Mouse (Mus musculus): Measurements from ENCODE around the gene Atp2c2. TPM values are rescaled to one million over a fixed set of nuclear protein-coding genes. Genes with fewer than 3 reads are reported as not detected.

Atp2c2 gene
- 6.4 and 6.8 TPM in 2 replicates for polyA plus RNA-seq (2015; fragmentation: Nextera tagmentation; extraction: Ambion mirVana)

DNA sequence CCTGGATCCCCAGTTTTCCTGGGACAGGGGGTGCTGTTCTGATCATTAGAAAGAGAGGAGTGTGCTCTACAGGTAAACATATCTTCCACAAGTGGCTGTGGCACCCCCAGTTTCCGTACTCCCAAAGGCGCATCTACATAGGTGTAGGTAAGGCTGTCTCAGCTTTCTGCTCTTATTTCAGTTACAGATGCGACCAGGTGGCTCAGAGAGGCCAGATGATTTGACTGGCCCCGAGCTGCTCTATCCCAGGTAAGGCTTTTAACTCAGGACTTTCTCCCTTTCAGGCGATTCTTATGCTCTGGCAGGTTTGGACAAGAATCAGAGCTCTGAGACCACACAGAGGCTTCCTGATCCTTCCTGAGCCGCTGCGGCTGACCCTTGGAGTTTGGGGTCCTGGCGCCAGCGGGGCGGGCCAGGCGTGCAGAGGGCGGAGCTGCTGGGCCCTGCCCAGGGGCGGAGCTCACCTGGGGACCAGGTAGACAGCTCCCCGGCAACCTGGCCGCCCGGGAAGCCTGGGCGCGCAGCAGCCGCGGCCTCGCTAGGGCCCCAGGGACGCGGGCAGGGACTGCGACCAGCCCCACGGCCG, at the start of gene Atp2c2:
TSS of gene Atp2c2 (plus strand) at position 461 of the 586 bp plus-strand sequence.
- no peaks in the 10 kb centered on the region for H3K9me3 ChIP-seq (ENCODE audit: control insufficient read depth, low read length)
- peak; percentile 91 for ATAC-seq
- peaks cover 7% of the 10 kb centered on the region for H3K27me3 ChIP-seq (replicated peaks; ENCODE audit: control insufficient read depth, insufficient read depth, low read length)
- no peaks in the 10 kb centered on the region for H3K36me3 ChIP-seq (ENCODE audit: control insufficient read depth, insufficient read depth, low read length)
- peak within 1 kb of the TSS; percentile 42 for H3K4me3 ChIP-seq (ENCODE audit: low read length)
- H3K9ac ChIP-seq (ENCODE audit: low read depth, low read length) = peak within 1 kb of the TSS; percentile 53
- peaks cover 7% of the 10 kb centered on the region; the same call in 1 of the 2 replicates for H3K4me1 ChIP-seq (ENCODE audit: control insufficient read depth, insufficient read depth, low read length)
- H3K4me2 ChIP-seq (ENCODE audit: low read depth, low read length) = peak within 1 kb of the TSS; percentile 59
- 0 out of 2 replicates have a peak within 1 kb of the TSS, but pooled peaks have one; percentile 8 for H3K27ac ChIP-seq (ENCODE audit: low read length)
- WGBS = 6% methylated on average over 26 of the region's 26 CpGs

- Histone ChIP-seq H3K4me3 (ENCODE audit: low read length) (no peak overlapping the region), H3K4me2 (ENCODE audit: low read depth, low read length) (no peak overlapping the region), H3K4me1 (ENCODE audit: control insufficient read depth, insufficient read depth, low read length) (no peaks in the 10 kb centered on the region; the same call in 1 of the 2 replicates), H3K9ac (ENCODE audit: low read depth, low read length) (no peak overlapping the region), H3K27me3 (replicated peaks; ENCODE audit: control insufficient read depth, insufficient read depth, low read length) (no peaks in the 10 kb centered on the region), H3K36me3 (ENCODE audit: control insufficient read depth, insufficient read depth, low read length) (no peaks in the 10 kb centered on the region), H3K27ac (ENCODE audit: low read length) (no peak overlapping the region), H3K9me3 (ENCODE audit: control insufficient read depth, low read length) (peaks cover 4% of the 10 kb centered on the region; the same call in 1 of the 2 replicates)
- peak; percentile 66 for ATAC-seq
- 44% methylated on average over 2 of the region's 2 CpGs for WGBS
These were observed 48.5 kb upstream of the Atp2c2 start for GRCm38 (mm10) chr8:119651324-119651723.

DNA sequence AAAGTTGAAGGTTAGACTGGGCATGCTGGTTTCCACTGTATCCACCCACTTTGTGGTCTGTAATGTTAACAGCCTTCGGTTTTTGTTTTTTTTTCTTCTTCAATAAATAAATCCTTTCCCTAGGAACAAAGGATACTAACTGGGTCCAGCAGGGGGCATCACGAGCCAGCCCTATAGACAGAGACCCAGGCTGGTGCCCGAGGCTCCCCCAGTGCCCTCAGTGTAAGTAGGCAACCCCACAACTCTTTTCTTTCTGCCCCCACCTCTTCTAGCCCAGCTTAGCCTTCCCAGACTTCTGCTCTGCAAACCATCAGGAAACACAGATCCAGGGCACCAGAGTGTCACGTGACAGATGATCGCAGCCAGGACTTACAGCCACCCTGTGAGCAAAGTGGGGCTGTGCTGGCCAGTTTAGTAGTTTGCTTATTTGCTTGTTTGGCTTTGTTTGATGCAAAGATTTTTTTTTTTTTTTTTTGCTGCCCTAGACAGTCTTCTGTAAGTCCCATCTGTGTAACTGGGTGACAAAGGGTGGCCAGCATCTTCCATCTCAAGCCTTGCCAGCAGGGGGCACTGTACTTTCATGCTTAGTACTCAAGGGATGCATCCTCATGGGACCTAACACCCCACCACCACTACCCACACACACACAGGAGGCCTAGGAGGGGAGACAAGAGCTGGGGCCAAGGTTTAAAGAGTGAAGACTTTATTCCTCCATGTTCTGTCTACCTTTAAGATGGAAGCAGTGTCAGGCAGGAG, 42.9 kb upstream of the Atp2c2 start:
- H3K36me3 ChIP-seq (ENCODE audit: control insufficient read depth, insufficient read depth, low read length) = no peaks in the 10 kb centered on the region
- H3K9ac ChIP-seq (ENCODE audit: low read depth, low read length) = no peak overlapping the region
- no peaks in the 10 kb centered on the region for H3K27me3 ChIP-seq (replicated peaks; ENCODE audit: control insufficient read depth, insufficient read depth, low read length)
- 37% methylated on average over 5 of the region's 5 CpGs for WGBS
- H3K4me1 ChIP-seq (ENCODE audit: control insufficient read depth, insufficient read depth, low read length) = peaks cover 13% of the 10 kb centered on the region
- H3K27ac ChIP-seq (ENCODE audit: low read length) = no peak overlapping the region
- H3K4me3 ChIP-seq (ENCODE audit: low read length) = no peak overlapping the region
- ATAC-seq = no peak
- no peaks in the 10 kb centered on the region for H3K9me3 ChIP-seq (ENCODE audit: control insufficient read depth, low read length)
- no peak overlapping the region for H3K4me2 ChIP-seq (ENCODE audit: low read depth, low read length)

DNA sequence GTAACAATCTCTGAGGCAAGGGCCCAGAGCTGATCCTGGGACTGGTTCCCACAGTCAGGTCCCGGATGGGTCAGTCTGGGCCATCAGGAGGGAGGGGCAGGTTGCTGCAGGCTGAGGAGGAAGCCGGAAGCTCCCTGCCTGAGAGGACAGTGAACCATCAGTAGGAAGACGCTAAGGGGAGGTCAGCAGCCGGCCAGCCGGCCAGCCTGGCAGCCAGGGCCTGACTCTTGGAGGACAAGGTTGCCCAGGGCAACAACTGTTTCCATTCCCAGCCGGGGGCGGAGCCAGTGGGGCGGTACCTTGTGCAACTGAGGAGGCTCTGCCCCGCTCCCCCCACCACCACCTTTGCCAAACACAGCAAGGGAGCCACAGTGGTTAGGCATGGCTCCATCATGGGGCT, 38.7 kb upstream of the Atp2c2 start:
- no peak overlapping the region for H3K4me2 ChIP-seq (ENCODE audit: low read depth, low read length)
- no peak overlapping the region for H3K4me3 ChIP-seq (ENCODE audit: low read length)
- H3K27ac ChIP-seq (ENCODE audit: low read length) = no peak overlapping the region
- WGBS = 11% methylated on average over 9 of the region's 9 CpGs
- no peaks in the 10 kb centered on the region for H3K27me3 ChIP-seq (replicated peaks; ENCODE audit: control insufficient read depth, insufficient read depth, low read length)
- H3K36me3 ChIP-seq (ENCODE audit: control insufficient read depth, insufficient read depth, low read length) = no peaks in the 10 kb centered on the region
- H3K9me3 ChIP-seq (ENCODE audit: control insufficient read depth, low read length) = no peaks in the 10 kb centered on the region
- ATAC-seq = peak; percentile 22; the same call in 1 of the 2 replicates
- H3K4me1 ChIP-seq (ENCODE audit: control insufficient read depth, insufficient read depth, low read length) = peaks cover 23% of the 10 kb centered on the region
- peak overlapping the region; percentile 33 for H3K9ac ChIP-seq (ENCODE audit: low read depth, low read length)

DNA sequence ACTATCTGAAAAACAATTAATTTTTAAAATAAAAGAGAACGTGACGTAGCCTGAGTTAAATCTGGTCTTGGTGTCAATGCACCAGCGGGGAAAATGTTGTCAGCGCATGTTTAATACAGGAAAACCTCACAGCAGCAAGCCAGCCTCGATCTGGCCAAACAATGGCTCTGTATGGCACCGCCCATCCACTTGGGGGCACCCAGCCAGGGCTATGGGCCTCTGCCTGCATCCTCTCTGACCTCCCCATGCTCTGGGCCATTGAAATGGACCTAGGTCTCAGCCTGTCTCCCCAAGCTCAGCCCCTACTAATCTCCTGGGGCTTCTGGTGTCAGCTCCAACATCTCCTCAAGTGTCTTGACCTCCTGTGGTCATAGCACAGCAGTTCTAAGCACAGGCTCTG, 37.9 kb upstream of the Atp2c2 start:
- WGBS = 83% methylated on average over 6 of the region's 6 CpGs
- no peak for ATAC-seq
- Histone ChIP-seq H3K36me3 (ENCODE audit: control insufficient read depth, insufficient read depth, low read length) (no peaks in the 10 kb centered on the region), H3K27me3 (replicated peaks; ENCODE audit: control insufficient read depth, insufficient read depth, low read length) (no peaks in the 10 kb centered on the region), H3K4me1 (ENCODE audit: control insufficient read depth, insufficient read depth, low read length) (peaks cover 26% of the 10 kb centered on the region), H3K27ac (ENCODE audit: low read length) (no peak overlapping the region), H3K4me3 (ENCODE audit: low read length) (no peak overlapping the region), H3K9me3 (ENCODE audit: control insufficient read depth, low read length) (no peaks in the 10 kb centered on the region), H3K4me2 (ENCODE audit: low read depth, low read length) (no peak overlapping the region), H3K9ac (ENCODE audit: low read depth, low read length) (no peak overlapping the region)

DNA sequence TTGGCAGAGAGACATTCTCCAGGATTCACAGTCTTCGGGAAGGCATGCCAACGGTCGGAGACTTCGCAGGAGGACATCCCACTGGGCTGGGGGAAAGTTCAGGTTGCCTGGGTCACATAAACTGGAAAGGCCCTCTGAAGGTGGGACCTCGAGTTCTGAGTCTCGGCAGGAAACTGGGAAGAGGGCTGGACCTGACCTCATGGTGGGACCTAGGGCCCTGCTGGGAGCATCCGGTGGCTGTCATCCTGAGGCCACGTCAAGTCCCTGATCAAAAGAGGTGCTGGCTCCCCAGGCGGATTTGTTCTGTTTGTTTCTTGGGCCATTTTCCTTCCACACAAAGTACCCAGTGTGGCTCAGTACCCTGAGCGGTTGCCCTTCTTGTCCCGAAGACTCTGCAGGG, 36.4 kb upstream of the Atp2c2 start:
- Histone ChIP-seq H3K27me3 (replicated peaks; ENCODE audit: control insufficient read depth, insufficient read depth, low read length) (no peaks in the 10 kb centered on the region), H3K36me3 (ENCODE audit: control insufficient read depth, insufficient read depth, low read length) (no peaks in the 10 kb centered on the region), H3K4me3 (ENCODE audit: low read length) (no peak overlapping the region), H3K4me1 (ENCODE audit: control insufficient read depth, insufficient read depth, low read length) (peaks cover 30% of the 10 kb centered on the region), H3K27ac (ENCODE audit: low read length) (no peak overlapping the region), H3K4me2 (ENCODE audit: low read depth, low read length) (no peak overlapping the region), H3K9ac (ENCODE audit: low read depth, low read length) (no peak overlapping the region), H3K9me3 (ENCODE audit: control insufficient read depth, low read length) (no peaks in the 10 kb centered on the region)
- no peak for ATAC-seq
- 68% methylated on average over 11 of the region's 11 CpGs for WGBS

DNA sequence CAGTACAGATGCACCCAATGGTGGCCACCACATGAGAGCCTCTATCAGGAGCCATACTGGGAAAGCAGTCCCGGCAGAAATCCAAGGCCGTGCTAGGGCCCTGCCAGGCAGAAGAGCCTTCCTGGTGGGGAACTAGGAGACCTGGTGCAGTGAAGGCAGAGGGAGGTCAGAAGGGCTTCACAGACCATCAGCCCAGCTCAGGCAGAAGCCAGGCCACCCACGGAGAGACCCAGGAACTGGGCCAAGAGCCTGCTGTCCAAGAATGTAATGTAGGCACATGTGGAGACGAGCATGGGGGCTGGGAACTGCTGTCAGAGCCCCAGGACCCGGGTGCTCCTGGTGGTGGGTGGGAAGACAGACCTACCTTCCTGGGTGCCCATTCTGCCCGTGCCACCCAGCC, 34.5 kb upstream of the Atp2c2 start:
- no peak overlapping the region for H3K4me2 ChIP-seq (ENCODE audit: low read depth, low read length)
- peak overlapping the region; percentile 53; the same call in 1 of the 2 replicates for H3K9ac ChIP-seq (ENCODE audit: low read depth, low read length)
- H3K27ac ChIP-seq (ENCODE audit: low read length) = no peak overlapping the region
- 53% methylated on average over 6 of the region's 6 CpGs for WGBS
- no peaks in the 10 kb centered on the region for H3K9me3 ChIP-seq (ENCODE audit: control insufficient read depth, low read length)
- no peaks in the 10 kb centered on the region for H3K36me3 ChIP-seq (ENCODE audit: control insufficient read depth, insufficient read depth, low read length)
- no peak overlapping the region for H3K4me3 ChIP-seq (ENCODE audit: low read length)
- ATAC-seq = no peak
- H3K4me1 ChIP-seq (ENCODE audit: control insufficient read depth, insufficient read depth, low read length) = peaks cover 40% of the 10 kb centered on the region
- no peaks in the 10 kb centered on the region for H3K27me3 ChIP-seq (replicated peaks; ENCODE audit: control insufficient read depth, insufficient read depth, low read length)

- Histone ChIP-seq H3K27ac (ENCODE audit: low read length) (peak within 1 kb of the TSS; percentile 18; the same call in 1 of the 2 replicates), H3K27me3 (replicated peaks; ENCODE audit: control insufficient read depth, insufficient read depth, low read length) (no peaks in the 10 kb centered on the region), H3K4me2 (ENCODE audit: low read depth, low read length) (peak within 1 kb of the TSS; percentile 10), H3K9ac (ENCODE audit: low read depth, low read length) (peak within 1 kb of the TSS; percentile 53), H3K4me1 (ENCODE audit: control insufficient read depth, insufficient read depth, low read length) (peaks cover 41% of the 10 kb centered on the region), H3K4me3 (ENCODE audit: low read length) (0 out of 2 replicates have a peak within 1 kb of the TSS, but pooled peaks have one; percentile 5), H3K36me3 (ENCODE audit: control insufficient read depth, insufficient read depth, low read length) (no peaks in the 10 kb centered on the region), H3K9me3 (ENCODE audit: control insufficient read depth, low read length) (no peaks in the 10 kb centered on the region)
- no peak for ATAC-seq
- WGBS = 18% methylated on average over 14 of the region's 14 CpGs
These were observed 33.4 kb upstream of the Atp2c2 start, which contains the start of gene Wfdc1 for GRCm38 (mm10) chr8:119666219-119666951. Gene Wfdc1 (plus strand): TSS chr8:119666365.

- 56% methylated on average over 9 of the region's 9 CpGs for WGBS
These were observed 31.4 kb upstream of the Atp2c2 start for GRCm38 (mm10) chr8:119668447-119668846.

More at GRCm38 (mm10) chr8:119668447-119668846, 31.4 kb upstream of the Atp2c2 start:
- peaks cover 41% of the 10 kb centered on the region for H3K4me1 ChIP-seq (ENCODE audit: control insufficient read depth, insufficient read depth, low read length)
- no peaks in the 10 kb centered on the region for H3K9me3 ChIP-seq (ENCODE audit: control insufficient read depth, low read length)
- H3K4me3 ChIP-seq (ENCODE audit: low read length) = no peak overlapping the region
- peak; percentile 78 for ATAC-seq
- 0 out of 2 replicates have a peak overlapping the region, but pooled peaks have one; percentile 29 for H3K9ac ChIP-seq (ENCODE audit: low read depth, low read length)
- H3K27ac ChIP-seq (ENCODE audit: low read length) = peak overlapping the region; percentile 34
- H3K27me3 ChIP-seq (replicated peaks; ENCODE audit: control insufficient read depth, insufficient read depth, low read length) = no peaks in the 10 kb centered on the region
- H3K36me3 ChIP-seq (ENCODE audit: control insufficient read depth, insufficient read depth, low read length) = no peaks in the 10 kb centered on the region
- H3K4me2 ChIP-seq (ENCODE audit: low read depth, low read length) = no peak overlapping the region
